Mouse (Mus musculus): ENCODE results near the gene Rassf1. TPM values are rescaled to one million over a fixed set of nuclear protein-coding genes. Genes with fewer than 3 reads are reported as not detected.

Rassf1 gene
- polyA plus RNA-seq, 1 experiment from 2014 or later, result 89.7 TPM

DNA sequence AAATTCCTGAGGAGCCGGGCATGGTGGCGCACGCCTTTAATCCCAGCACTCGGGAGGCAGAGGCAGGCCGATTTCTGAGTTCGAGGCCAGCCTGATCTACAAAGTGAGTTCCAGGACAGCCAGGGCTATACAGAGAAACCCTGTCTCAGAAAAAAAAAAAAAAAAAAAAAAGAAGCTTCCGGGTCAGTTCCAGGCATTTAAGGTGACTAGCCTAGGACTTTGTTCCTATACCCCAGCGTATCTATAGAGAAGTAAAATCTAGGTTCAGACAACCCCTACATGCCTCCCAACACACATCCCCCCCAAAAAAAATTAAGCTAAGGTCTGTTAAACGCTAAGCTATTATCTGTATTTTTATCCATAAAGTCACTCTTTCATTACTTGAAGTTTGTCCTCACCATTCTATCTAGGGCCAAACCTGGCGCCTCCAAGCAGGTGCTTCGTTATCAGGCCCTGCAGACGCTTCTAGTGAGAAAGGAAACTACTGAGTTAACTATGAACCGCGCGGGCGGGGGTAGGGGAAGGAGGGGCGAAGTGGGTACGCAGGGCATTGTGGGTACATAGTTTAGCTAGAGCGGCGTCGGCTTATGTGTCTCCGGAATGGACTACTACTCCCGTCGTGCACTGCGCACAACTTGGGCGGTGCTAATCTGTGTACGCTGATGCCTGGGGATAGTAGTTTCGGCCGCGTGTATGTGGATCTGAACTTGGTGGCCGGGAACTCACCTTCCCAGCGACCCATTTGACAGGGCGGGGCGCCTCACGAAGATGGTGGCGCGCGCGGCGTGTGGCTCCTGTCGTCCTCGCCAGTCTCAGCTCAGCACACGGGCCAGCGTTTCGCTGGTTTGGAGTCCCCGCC, 35.8 kb downstream of the Rassf1 start, which contains the start of gene Ifrd2:
Ifrd2 (plus strand) TSS at position 669 of the 859 bp plus-strand sequence.
- peak; percentile 97 for ATAC-seq (ENCODE audit: insufficient number of reproducible peaks, low FRiP score, low TSS enrichment, low read depth)
- Histone ChIP-seq H3K4me3 (peak within 1 kb of the TSS; percentile 89), H3K36me3 (peaks cover 39% of the 10 kb centered on the region), H3K4me2 (peak within 1 kb of the TSS; percentile 82), H3K9ac (peak within 1 kb of the TSS; percentile 57), H3K4me1 (peaks cover 20% of the 10 kb centered on the region), H3K27me3 (no peaks in the 10 kb centered on the region), H3K27ac (peak within 1 kb of the TSS; percentile 57), H3K9me3 (no peaks in the 10 kb centered on the region)
- WGBS, result 13% methylated on average over 46 of the region's 46 CpGs

DNA sequence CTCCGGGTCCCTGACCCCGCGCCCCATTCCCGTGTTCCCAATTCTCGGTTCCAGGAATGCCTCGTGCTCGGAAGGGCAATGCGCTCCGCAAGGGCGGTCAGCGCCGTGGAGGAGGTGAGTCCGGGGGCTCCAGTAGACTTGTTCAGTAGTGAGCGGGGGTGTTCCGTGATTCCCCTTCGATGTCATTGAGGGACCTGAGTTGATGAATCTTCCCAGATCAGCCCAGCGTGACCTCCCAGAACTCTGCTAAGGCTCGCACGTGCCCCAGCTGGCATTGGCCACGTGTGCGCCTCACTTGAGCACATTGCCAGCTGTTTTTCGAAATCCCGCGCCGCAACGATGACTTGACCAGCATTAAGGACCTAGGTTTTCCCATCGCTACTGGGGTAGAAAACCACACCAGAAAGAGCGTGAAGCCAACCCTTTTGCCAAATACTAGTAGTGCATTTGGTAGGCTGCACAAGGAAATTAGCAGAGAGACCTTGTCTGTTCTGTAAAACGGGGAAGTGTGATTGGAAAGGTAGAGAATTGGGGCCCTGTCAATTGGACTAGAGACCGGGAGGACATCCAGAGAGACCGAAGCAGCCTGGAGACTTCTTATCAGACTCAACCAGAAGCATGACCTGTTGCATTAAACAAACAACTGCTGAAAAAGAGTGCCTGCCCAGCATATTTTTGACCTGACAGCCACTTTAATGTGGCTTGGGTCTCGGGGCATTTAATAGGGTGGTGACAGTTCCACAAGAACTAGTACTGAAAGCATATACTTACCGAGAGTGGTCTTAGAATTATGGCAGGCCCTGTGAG, 36.7 kb downstream of the Rassf1 start:
- H3K4me2 ChIP-seq, result peak overlapping the region; percentile 82

DNA sequence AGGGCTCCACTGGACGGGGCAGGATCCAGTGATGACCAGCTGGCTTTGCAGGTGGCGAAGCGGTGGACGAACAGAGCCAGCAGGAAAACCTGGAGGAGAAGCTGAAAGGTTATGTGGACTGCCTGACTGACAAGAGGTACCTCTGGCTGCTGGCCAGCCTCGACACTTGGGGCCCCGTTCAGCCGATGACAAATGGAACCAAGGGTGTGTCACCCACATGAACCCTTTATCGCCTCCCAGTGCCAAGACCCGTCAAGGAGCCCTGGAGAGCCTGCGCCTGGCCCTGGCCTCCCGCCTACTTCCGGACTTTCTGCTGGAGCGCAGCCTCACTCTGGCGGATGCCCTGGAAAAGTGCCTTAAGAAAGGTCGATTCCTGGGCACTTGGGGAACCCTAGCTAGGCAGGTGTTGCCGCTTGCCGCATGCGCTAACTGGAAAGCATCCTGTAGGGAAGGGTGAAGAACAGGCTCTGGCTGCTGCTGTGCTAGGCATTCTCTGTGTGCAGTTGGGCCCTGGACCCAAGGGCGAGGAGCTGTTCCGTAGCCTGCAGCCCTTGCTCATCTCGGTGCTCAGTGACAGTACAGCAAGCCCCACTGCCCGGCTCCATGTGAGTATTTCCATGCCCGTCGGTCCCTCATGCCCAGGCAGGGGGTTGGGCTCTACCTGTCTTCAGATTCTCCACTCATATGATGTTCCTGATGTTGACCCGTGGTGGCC, 38.9 kb downstream of the Rassf1 start:
- Histone ChIP-seq H3K4me3 (no peak overlapping the region), H3K27ac (no peak overlapping the region), H3K27me3 (no peaks in the 10 kb centered on the region), H3K9me3 (no peaks in the 10 kb centered on the region), H3K4me2 (no peak overlapping the region), H3K4me1 (peaks cover 17% of the 10 kb centered on the region), H3K9ac (no peak overlapping the region), H3K36me3 (peaks cover 57% of the 10 kb centered on the region)
- no peak for ATAC-seq (ENCODE audit: insufficient number of reproducible peaks, low FRiP score, low TSS enrichment, low read depth)
- WGBS, result 87% methylated on average over 25 of the region's 25 CpGs

More for the DNA sequence above, 36.7 kb downstream of the Rassf1 start:
- ATAC-seq (ENCODE audit: insufficient number of reproducible peaks, low FRiP score, low TSS enrichment, low read depth), result no peak
- Histone ChIP-seq H3K9ac (peak overlapping the region; percentile 57), H3K36me3 (peaks cover 42% of the 10 kb centered on the region), H3K9me3 (no peaks in the 10 kb centered on the region), H3K27ac (peak overlapping the region; percentile 57), H3K4me1 (peaks cover 17% of the 10 kb centered on the region), H3K4me3 (peak overlapping the region; percentile 89), H3K27me3 (no peaks in the 10 kb centered on the region)
- 2% methylated on average over 33 of the region's 33 CpGs for WGBS

DNA sequence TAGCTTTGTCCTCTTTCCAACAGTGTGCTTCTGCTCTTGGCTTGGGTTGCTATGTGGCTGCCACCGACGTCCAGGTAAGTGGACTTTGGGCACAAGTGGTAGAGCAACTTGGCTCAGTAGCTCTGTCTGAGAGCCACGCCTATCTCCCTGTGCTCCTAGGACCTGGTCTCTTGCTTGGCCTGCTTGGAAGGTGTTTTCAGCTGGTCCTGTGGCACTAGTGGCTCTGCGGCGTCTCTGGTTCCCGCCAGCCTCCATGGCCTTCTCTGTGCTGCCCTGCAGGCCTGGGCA, 39.4 kb downstream of the Rassf1 start:
- Histone ChIP-seq H3K4me2 (no peak overlapping the region), H3K9ac (no peak overlapping the region), H3K27ac (no peak overlapping the region), H3K36me3 (peaks cover 58% of the 10 kb centered on the region), H3K27me3 (no peaks in the 10 kb centered on the region), H3K4me3 (no peak overlapping the region), H3K9me3 (no peaks in the 10 kb centered on the region), H3K4me1 (peaks cover 17% of the 10 kb centered on the region)
- ATAC-seq (ENCODE audit: insufficient number of reproducible peaks, low FRiP score, low TSS enrichment, low read depth), result no peak
- 91% methylated on average over 6 of the region's 6 CpGs for WGBS

DNA sequence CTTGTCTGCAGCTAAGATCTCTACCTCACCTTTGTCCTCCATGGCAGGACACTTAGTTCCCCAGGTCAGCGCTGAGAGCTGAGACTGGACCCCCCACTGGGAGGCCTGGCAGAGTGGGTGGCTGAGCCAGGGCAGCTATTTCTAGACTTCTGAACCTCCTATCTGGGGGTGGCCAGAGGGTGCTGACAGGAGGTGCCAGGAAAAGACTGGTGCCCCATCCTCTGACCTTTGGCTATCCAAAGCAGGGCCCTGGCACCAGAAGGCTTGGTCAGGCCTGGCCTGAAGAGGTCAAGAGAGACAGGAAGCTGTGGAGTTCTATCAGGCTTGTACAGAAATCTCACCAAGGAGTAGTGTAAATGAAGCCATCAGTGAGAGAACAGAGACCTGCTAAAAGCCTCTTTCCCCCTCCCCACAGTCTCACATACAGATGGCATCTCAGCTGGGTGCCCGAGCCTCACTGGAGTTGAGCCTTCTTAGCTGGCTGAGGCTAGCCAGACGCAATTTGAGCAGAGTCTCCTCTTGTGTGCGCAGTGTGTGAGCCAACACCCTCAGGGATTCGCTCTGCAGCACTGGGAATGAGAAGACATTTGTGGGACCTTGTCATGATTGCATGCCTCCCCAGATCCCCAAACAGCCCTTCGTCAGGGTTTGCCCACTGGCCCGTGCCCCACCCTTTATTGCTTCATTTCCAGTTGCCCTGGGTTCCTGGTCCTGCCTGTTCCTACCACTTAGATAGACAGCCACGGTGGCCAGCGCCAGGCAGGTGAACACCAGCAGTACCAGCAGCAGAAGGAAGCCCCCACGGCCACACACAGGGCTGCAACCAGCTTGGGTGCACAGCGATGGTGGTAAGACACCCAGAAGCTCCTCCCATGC, 42.0 kb downstream of the Rassf1 start:
- H3K27me3 ChIP-seq, result no peaks in the 10 kb centered on the region
- ATAC-seq (ENCODE audit: insufficient number of reproducible peaks, low FRiP score, low TSS enrichment, low read depth), result no peak
- H3K4me1 ChIP-seq, result peaks cover 8% of the 10 kb centered on the region
- H3K9ac ChIP-seq, result no peak overlapping the region
- H3K36me3 ChIP-seq, result peaks cover 58% of the 10 kb centered on the region
- no peak overlapping the region for H3K4me3 ChIP-seq
- WGBS, result 76% methylated on average over 11 of the region's 11 CpGs
- no peaks in the 10 kb centered on the region for H3K9me3 ChIP-seq
- H3K27ac ChIP-seq, result no peak overlapping the region
- H3K4me2 ChIP-seq, result no peak overlapping the region

DNA sequence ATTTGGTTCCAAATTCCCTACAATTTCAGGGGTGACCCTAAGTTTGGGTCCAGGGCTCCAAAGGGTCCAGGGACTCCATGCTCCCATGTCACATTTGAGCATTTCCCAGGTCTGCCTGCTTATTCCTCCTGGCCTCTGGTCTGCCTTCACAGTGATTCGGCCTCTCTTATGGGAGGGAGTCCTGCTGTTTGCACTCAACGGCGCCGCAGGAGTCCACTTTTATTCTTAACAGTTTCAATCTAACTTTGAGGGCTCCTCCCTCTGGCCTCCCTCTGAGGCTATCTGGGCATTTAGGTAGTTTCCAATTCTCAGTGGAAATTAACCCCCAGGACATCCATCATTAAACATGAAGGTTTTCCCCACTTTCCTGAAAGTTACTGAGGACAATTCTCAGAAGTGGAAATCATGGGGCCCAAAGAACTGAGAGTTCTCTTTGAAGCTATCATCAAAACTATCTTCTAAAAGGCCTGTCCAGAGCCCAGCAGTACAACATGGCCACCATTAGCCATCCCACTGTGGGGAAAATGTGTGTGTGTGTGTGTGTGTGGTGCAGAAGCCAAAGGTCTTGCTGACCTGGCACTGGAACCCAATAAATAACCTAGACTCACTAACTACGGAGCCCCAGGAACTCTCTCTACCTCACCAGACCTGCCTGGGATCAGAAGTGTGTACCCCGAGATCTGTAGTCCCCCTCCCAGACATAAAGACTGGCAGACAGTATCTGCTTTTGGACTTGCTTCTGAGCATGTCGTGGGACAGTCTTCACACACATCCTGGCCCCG, 43.1 kb downstream of the Rassf1 start:
- no peaks in the 10 kb centered on the region for H3K27me3 ChIP-seq
- no peak for ATAC-seq (ENCODE audit: insufficient number of reproducible peaks, low FRiP score, low TSS enrichment, low read depth)
- no peak overlapping the region for H3K9ac ChIP-seq
- no peaks in the 10 kb centered on the region for H3K4me1 ChIP-seq
- H3K4me2 ChIP-seq, result no peak overlapping the region
- no peak overlapping the region for H3K27ac ChIP-seq
- no peak overlapping the region for H3K4me3 ChIP-seq
- H3K9me3 ChIP-seq, result no peaks in the 10 kb centered on the region
- peaks cover 57% of the 10 kb centered on the region for H3K36me3 ChIP-seq
- WGBS, result 74% methylated on average over 8 of the region's 8 CpGs

DNA sequence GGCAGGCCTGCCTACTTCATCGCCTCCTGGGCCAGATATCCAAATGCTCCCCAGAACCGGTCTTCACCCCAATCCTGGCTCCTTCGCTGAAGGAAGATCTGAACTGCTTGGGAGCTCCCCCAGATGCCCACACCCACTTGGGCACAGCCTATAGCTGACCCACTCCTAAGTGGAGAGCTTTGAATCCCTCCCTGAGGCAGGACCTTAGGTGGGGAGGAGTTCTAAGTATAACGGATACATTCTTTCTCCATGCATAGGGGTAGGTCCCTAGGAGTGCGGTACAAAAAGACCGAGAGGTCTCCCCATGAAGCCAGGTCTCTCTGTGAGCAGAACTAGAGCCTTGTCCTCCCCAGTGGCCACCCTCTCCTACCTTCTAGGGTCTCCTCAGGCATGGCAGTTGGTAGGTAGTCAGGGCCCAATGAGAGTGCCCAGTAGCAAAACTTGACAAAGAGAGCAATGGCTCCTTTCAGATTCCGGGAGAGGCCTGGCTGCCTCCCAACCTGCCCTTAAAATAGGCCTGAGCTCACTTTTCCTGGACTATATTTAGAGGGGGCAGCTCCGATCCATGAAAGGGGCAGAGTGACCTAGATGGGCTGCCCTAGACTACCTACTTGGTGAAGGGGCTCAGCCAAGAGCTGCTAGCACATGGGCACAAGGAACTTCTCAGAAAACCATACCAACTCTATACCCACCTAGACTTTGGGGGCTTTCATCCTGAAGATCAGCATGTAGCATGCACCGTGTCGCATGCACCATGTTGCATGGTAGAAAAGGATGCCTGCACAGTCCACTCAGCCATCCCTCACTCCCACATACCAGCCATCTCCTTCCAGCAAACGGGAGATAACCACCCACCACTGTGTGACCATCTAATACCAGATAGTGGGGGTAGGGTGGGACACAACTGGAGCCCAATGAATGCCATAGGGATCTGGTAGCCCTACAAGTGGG, 45.5 kb downstream of the Rassf1 start:
- H3K4me3 ChIP-seq, result no peak overlapping the region
- WGBS, result 82% methylated on average over 11 of the region's 11 CpGs
- no peak overlapping the region for H3K4me2 ChIP-seq
- H3K9ac ChIP-seq, result no peak overlapping the region
- H3K27me3 ChIP-seq, result no peaks in the 10 kb centered on the region
- no peaks in the 10 kb centered on the region for H3K9me3 ChIP-seq
- peaks cover 32% of the 10 kb centered on the region for H3K36me3 ChIP-seq
- 0 out of 2 replicates have a peak, but pooled peaks cover 2% of the 10 kb centered on the region for H3K4me1 ChIP-seq
- H3K27ac ChIP-seq, result no peak overlapping the region
- no peak for ATAC-seq (ENCODE audit: insufficient number of reproducible peaks, low FRiP score, low TSS enrichment, low read depth)

DNA sequence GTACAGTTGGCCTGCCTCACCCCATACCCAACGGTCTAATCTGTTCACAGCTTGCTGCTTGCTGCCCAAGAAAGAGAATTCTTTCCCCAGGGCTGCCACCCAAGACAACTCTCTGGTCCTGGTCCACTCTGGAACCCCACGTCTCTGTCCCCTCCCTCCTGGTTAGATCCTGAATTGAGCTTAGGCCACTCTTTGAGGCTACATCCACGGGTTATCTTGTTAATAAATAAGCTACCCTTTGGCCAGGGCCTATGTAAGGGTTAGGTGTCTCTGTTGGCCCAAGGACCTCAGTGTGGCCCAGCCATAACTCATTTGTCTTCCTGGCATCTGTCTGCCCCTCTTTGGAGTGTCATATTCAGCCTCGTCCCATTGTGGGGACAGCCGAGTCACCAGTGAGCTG, 47.0 kb downstream of the Rassf1 start:
- no peak overlapping the region for H3K27ac ChIP-seq
- peaks cover 17% of the 10 kb centered on the region for H3K36me3 ChIP-seq
- H3K4me1 ChIP-seq, result peaks cover 11% of the 10 kb centered on the region
- ATAC-seq (ENCODE audit: insufficient number of reproducible peaks, low FRiP score, low TSS enrichment, low read depth), result no peak
- WGBS, result 70% methylated on average over 5 of the region's 5 CpGs
- H3K27me3 ChIP-seq, result no peaks in the 10 kb centered on the region
- H3K9me3 ChIP-seq, result no peaks in the 10 kb centered on the region
- H3K4me2 ChIP-seq, result no peak overlapping the region
- no peak overlapping the region for H3K4me3 ChIP-seq
- no peak overlapping the region for H3K9ac ChIP-seq

DNA sequence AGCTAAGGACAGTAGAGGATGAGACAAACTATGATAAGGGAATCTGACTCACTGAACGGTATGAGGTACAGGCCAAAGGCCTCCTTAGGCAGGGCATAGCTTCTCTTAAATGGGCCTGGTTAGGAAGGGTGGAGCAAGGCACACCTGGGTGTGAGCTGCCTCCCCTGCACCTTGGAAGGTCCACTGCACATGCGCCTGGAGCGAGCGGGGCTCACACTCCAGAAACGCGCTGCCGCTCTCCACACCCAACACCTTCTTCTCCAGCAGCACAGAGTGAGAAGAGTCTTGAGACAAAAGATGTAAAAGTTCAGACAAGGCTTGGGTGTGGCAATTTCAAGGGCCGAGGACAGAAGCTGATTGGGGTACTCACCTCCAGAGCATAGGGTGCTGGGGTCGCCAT, 48.1 kb downstream of the Rassf1 start:
- no peak overlapping the region for H3K27ac ChIP-seq
- H3K27me3 ChIP-seq, result no peaks in the 10 kb centered on the region
- no peak overlapping the region for H3K9ac ChIP-seq
- H3K9me3 ChIP-seq, result no peaks in the 10 kb centered on the region
- H3K4me3 ChIP-seq, result no peak overlapping the region
- no peak for ATAC-seq (ENCODE audit: insufficient number of reproducible peaks, low FRiP score, low TSS enrichment, low read depth)
- no peak overlapping the region for H3K4me2 ChIP-seq
- 84% methylated on average over 9 of the region's 9 CpGs for WGBS
- peaks cover 21% of the 10 kb centered on the region for H3K4me1 ChIP-seq
- H3K36me3 ChIP-seq, result peaks cover 7% of the 10 kb centered on the region

DNA sequence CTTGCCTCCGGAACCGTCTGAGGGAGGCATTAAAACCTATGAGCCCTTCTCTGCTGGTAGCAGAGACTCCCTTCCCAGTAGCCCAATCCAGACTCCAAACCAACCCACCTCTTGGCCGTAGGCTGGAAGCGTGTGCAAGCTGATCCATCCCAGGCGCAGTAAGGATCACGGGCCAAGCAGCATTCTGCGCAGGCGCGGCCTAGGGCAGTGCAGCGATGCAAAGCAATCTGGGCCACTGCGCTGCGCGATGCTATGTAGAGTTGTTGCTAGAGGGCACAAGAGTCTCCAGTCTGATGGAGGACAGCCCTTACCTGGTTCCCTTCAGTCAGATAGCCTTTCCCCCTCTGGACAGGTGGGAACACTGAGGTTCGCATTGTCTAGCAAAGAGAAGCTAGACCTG, 48.5 kb downstream of the Rassf1 start:
- 67% methylated on average over 14 of the region's 14 CpGs for WGBS

More for the DNA sequence above, 48.5 kb downstream of the Rassf1 start:
- peaks cover 4% of the 10 kb centered on the region for H3K36me3 ChIP-seq
- H3K4me3 ChIP-seq, result no peak overlapping the region
- H3K27me3 ChIP-seq, result no peaks in the 10 kb centered on the region
- no peak overlapping the region for H3K27ac ChIP-seq
- no peak overlapping the region for H3K4me2 ChIP-seq
- no peak overlapping the region for H3K9ac ChIP-seq
- H3K4me1 ChIP-seq, result peaks cover 25% of the 10 kb centered on the region
- no peak for ATAC-seq (ENCODE audit: insufficient number of reproducible peaks, low FRiP score, low TSS enrichment, low read depth)
- H3K9me3 ChIP-seq, result no peaks in the 10 kb centered on the region
